Mouse (Mus musculus) colon, adult 2 months (tissue): ENCODE data around the gene Nudt15. TPM values are rescaled to one million over a fixed set of nuclear protein-coding genes. Genes with fewer than 3 reads are reported as not detected.

Experiments used
- polyA plus RNA-seq: library from polyadenylated mRNA; depleted of rRNA; stranded (reverse); fragments of >200 nt; gene quantifications from 2 replicates; pipeline ENCODE4 v1.2.3, GENCODE M21; 2012; rRNA removed

The Nudt15 gene
- polyA plus RNA-seq, result 0.54 and 0.90 TPM in 2 replicates

GRCm38 (mm10) chr14:73548051-73548450 is at the start of gene Nudt15:
Gene Nudt15 (minus strand): TSS chr14:73548242.

DNA sequence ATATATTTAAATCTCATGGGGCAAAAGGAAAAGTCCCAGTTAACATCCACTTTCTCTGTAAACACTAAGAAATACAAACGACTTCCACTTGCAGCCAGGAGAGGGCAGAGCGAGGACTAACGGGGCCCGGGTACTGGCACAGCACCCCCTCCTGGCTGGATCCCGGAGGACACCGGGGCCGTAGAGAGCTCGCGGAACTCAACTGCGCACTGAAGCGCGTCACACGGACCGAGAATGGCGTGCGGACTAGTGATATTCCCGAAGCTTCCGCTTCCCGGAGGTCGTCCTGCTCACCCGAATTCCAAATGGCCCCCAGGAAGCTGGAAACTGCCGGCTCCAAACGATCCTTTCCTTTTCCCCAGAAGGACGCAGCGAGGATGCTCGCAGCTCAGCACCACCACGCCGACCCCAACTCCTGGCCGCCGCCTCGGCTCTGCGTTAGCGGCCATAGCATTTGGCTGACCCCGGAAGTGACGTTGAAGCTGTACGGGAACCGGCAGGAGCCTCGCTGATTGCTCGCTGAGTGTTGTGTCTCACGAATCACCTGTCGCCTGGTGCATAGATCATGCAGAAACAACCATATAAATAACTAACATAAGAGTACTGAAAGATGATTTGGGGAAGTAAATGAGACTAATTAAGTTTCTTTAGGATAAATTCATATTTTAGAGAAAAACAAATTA is 23.1 kb downstream of the Nudt15 start, which contains the start of gene Sucla2:
Gene Sucla2 (plus strand): TSS at position 554 of the 683 bp plus-strand sequence.

DNA sequence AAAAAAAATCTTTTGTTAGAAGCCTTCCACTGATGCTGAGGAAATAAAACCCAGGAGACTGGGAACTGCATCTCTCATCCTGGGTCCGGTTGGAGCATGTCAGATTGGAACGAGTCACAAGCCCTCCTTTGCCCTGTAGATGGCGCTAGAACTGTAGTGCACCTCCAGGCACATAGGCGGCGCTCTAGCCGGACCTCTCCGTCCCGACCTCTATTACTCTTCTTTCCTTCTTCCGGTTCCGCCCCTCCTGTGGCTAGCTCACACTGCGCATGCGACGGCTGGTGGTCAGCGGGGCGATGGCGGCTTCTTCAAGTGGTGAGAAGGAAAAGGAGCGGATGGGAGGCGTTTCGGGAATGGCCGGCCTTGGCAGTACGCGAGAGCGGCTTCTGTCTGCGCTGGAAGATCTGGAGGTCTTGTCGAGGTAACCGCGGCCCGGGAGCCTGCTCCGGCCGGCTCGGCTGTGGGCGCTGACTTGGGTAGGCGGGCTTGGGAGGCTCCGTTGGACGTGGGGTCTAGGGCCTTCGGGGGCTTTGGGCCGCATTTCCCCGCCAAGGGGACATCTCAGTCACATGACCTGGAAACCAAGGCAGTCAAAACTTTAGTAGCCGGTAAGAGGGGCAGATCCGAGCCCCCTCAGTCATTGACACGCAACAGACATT is 38.1 kb downstream of the Nudt15 start, which contains the start of gene Med4:
Gene Med4 (plus strand): TSS at position 261 of the 659 bp plus-strand sequence.

Other genes with a start within 250 kb of the Nudt15 start
- 3.2 and 3.9 TPM in 2 replicates for gene Rb1, start 222.4 kb downstream of the Nudt15 start, polyA plus RNA-seq
- gene Itm2b, start 163.0 kb downstream of the Nudt15 start, polyA plus RNA-seq, result 1,079 and 1,154 TPM in 2 replicates
- 6.7 and 7.3 TPM in 2 replicates for gene Med4, start 38.2 kb downstream of the Nudt15 start, polyA plus RNA-seq
- 10.4 and 11.1 TPM in 2 replicates for gene Sucla2, start 22.9 kb downstream of the Nudt15 start, polyA plus RNA-seq
- gene Gm21750, start 113.0 kb upstream of the Nudt15 start, polyA plus RNA-seq, result not detected in 2 replicates